Mouse (Mus musculus) adrenal gland, postnatal 10 days (tissue): Measurements from ENCODE around the gene Ncoa4. TPM values are rescaled to one million over a fixed set of nuclear protein-coding genes. Genes with fewer than 3 reads are reported as not detected.
"Not testable (repeated sequence)": the region's sequence is repeated elsewhere in the genome, so short reads cannot be mapped to it uniquely, and the experiment has no call there.

Experiments
- DNase-seq: peaks from one replicate; pipeline ENCODE4 v3.0.0; 2021; ENCODE audit warnings: mixed read lengths
- long read RNA-seq, 2 experiments: library from polyadenylated mRNA; stranded (forward); transcript quantifications; one replicate each; pipeline ENCODE4 v2.0.0; 2021
- total RNA-seq, 2 experiments: library from RNA; stranded (reverse); gene quantifications; 2 replicates each; pipeline ENCODE4 v1.2.3; 2021

Ncoa4 gene
- total RNA-seq = 100 to 1,000 TPM; 154 to 170 TPM
- long read RNA-seq, experiment 1, full-length matches to known transcripts = 143 of 173 reads
- long read RNA-seq, experiment 1, partial matches to known transcripts = 14 of 173 reads
- long read RNA-seq, experiment 1, other reads (novel, unspliced or antisense) = 16 of 173 reads
- long read RNA-seq, experiment 2, full-length matches to known transcripts = 112 of 132 reads
- long read RNA-seq, experiment 2, partial matches to known transcripts = 7 of 132 reads
- long read RNA-seq, experiment 2, other reads (novel, unspliced or antisense) = 13 of 132 reads

GRCm38 (mm10) chr14:32159690-32160246, at the start of gene Ncoa4:
Gene Ncoa4 (plus strand): TSS chr14:32159865.
- DNase-seq = peak; percentile 98

- not testable (repeated sequence) for DNase-seq
Observed at GRCm38 (mm10) chr14:32112124-32112523, 47.5 kb upstream of the Ncoa4 start.

GRCm38 (mm10) chr14:32120940-32121919, 38.4 kb upstream of the Ncoa4 start:
- DNase-seq = no peak

GRCm38 (mm10) chr14:32121920-32122315, 37.7 kb upstream of the Ncoa4 start:
- DNase-seq = peak; percentile 52

- no peak for DNase-seq
Observed at GRCm38 (mm10) chr14:32124261-32124660, 35.4 kb upstream of the Ncoa4 start.

GRCm38 (mm10) chr14:32125256-32125655, 34.4 kb upstream of the Ncoa4 start:
- not testable (repeated sequence) for DNase-seq

- DNase-seq = no peak
Observed at GRCm38 (mm10) chr14:32128409-32128808, 31.3 kb upstream of the Ncoa4 start.

GRCm38 (mm10) chr14:32131836-32132235, 27.8 kb upstream of the Ncoa4 start:
- DNase-seq = no peak

- no peak for DNase-seq
Observed at GRCm38 (mm10) chr14:32134293-32134692, 25.4 kb upstream of the Ncoa4 start.

GRCm38 (mm10) chr14:32136467-32136866, 23.2 kb upstream of the Ncoa4 start:
- DNase-seq = not testable (repeated sequence)

- no peak for DNase-seq
Observed at GRCm38 (mm10) chr14:32140359-32140965, 19.2 kb upstream of the Ncoa4 start.

- no peak for DNase-seq
Observed at GRCm38 (mm10) chr14:32141723-32142122, 17.9 kb upstream of the Ncoa4 start, which contains the start of gene Msmb. Gene Msmb (plus strand): TSS chr14:32142023.

GRCm38 (mm10) chr14:32144734-32145133, 14.9 kb upstream of the Ncoa4 start:
- no peak for DNase-seq

GRCm38 (mm10) chr14:32145401-32145800, 14.3 kb upstream of the Ncoa4 start:
- DNase-seq = no peak

- no peak for DNase-seq
Observed at GRCm38 (mm10) chr14:32145809-32146511, 13.7 kb upstream of the Ncoa4 start.

- no peak for DNase-seq
Observed at GRCm38 (mm10) chr14:32146578-32146977, 13.1 kb upstream of the Ncoa4 start.

GRCm38 (mm10) chr14:32150872-32151271, 8.8 kb upstream of the Ncoa4 start:
- DNase-seq = no peak

GRCm38 (mm10) chr14:32152243-32152965, 7.3 kb upstream of the Ncoa4 start:
- no peak for DNase-seq

- DNase-seq = peak; percentile 40
Observed at GRCm38 (mm10) chr14:32153156-32153555, 6.5 kb upstream of the Ncoa4 start.

GRCm38 (mm10) chr14:32154758-32155157, 4.9 kb upstream of the Ncoa4 start:
- DNase-seq = no peak

GRCm38 (mm10) chr14:32159150-32159670, 455 bp upstream of the Ncoa4 start:
- no peak for DNase-seq
